Mouse (Mus musculus): ENCODE data around the gene Agbl4.

Gene Agbl4

DNA sequence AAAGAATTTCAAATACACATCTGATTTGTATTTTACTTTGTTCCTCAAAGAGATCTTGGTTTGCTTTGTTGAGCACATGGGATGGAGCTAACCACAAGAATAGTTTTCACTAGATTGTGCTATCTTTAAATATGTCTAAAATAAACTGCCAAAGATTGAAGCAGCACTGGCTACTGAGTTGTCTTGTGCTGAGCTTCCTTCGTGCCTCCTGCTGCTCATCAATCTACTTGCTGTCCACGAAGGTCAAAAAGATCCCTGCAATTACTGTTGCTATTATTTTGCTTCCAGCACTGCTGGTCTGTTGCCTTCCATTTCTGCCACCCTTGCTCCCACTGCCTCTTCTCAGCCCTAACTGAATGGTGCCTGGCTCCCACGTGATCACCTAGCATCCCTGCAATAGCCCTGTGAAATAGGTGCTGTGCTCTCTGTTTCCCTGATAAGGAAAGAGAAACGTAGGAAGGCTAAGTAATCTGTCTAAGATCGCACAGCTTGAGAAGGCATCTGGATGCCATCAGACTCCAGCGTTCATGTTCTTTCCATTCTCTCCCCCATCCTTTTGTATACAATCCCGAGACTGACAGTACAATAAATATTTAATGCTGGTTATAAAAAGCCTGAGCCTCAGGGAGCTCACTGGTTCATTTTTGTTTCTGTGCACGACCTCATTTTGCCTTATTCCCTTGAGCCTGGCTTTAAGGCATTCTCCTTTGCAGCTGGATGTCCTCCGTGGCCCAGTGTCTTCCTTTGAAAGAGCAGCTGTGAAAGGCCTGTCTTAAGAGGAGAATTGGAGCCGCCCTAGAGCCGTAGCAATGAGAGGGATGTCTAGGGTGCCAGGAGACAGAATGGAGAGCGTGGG is 1273.3 kb downstream of the Agbl4 start:
- DNase-seq (ENCODE audit: low read depth), result no peak

GRCm38 (mm10) chr4:111671440-111671839 is 1274.0 kb downstream of the Agbl4 start:
- no peak for DNase-seq (ENCODE audit: low read depth)

DNA sequence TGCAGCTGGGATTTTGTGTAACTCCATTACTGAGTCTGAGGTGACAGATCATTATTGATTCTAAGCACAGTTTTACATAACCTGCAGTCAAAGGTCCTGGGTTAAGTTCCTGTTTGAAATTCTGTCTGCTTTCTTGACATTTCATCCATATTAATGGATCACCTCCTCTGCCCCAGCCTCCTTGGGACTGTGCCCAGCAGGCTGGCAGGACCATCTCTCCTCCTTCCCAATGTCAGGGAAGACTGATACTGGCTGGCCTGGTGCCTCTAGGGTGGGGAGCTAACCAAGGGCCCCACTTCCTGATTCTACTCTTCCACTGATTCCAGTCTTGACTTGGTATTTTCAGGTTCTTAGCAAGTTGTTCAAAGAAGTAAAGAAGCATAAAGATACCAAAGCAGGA is 1276.4 kb downstream of the Agbl4 start:
- DNase-seq (ENCODE audit: low read depth), result no peak

DNA sequence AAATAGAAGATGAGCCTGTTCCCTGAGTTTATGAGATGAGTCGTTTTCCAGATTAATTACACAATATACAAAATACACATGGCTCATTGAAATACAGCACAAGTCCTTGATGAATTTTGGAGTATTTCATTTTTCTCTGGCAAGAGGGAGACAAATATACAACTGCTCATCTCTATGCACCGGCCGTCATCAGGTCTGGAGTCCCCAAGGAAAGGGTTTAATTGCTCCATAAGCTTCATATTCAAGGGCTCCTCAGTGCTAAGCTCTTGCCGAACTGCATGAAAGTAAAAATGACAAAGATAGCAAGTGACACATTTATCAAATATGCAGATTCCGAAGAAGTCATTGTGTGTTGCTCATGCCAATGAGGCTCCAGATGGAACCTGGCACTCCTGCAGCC is 1284.5 kb downstream of the Agbl4 start:
- DNase-seq (ENCODE audit: low read depth), result no peak

- no peak for DNase-seq (ENCODE audit: low read depth)
Measured at GRCm38 (mm10) chr4:111682793-111683192, 1285.3 kb downstream of the Agbl4 start.

GRCm38 (mm10) chr4:111683843-111684242 is 1286.4 kb downstream of the Agbl4 start:
- no peak for DNase-seq (ENCODE audit: low read depth)

- no peak for DNase-seq (ENCODE audit: low read depth)
Measured at GRCm38 (mm10) chr4:111685951-111686350, 1288.5 kb downstream of the Agbl4 start.

GRCm38 (mm10) chr4:111686951-111687350 is 1289.5 kb downstream of the Agbl4 start:
- peak; percentile 89 for DNase-seq (ENCODE audit: low read depth)

GRCm38 (mm10) chr4:111687613-111688012 is 1290.2 kb downstream of the Agbl4 start:
- DNase-seq (ENCODE audit: low read depth), result peak; percentile 95

GRCm38 (mm10) chr4:111691057-111691543 is 1293.6 kb downstream of the Agbl4 start:
- peak; percentile 13 for DNase-seq (ENCODE audit: low read depth)

DNA sequence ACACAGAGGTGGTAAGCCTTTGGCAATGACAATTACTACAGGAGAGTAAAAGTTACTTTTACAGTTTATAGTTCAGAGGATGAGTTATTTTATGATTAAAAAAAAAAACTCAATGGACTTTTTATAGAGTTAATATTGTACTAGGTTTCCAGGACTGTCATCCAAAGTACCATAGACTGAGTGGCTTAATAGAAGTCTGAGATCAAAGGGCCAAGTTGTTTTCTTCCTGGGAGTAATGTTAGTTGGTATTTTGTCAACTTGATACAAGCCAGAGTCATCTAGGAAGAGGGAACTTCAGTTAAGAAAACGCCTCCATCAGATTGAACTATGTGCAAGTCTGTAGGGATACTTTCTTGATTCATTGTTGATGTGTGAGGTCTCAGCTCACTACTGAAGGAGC is 1303.9 kb downstream of the Agbl4 start:
- DNase-seq (ENCODE audit: low read depth), result no peak

GRCm38 (mm10) chr4:111704126-111704525 is 1306.7 kb downstream of the Agbl4 start:
- DNase-seq (ENCODE audit: low read depth), result no peak

DNA sequence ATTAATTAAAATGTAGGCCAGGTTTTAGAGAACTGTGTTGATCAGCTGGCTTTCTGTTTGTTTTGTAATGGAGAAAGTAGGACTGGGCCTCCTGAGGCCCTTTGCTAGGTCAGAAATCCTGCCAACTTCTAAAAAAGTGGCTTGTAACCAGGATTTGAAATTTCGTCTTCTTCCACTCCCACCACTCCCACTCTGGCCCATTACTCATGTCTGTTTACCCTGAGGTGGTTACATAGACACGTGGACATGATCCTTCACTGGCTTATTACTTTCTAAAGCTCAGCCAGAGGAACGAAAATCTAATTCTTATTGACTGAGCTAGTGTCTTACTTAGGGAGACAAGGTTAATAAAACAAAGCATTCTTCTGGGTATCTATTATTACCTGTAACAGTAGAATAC is 1307.5 kb downstream of the Agbl4 start:
- peak; percentile 33 for DNase-seq (ENCODE audit: low read depth)

Data from NIH3T3 (cell line).